Mouse (Mus musculus): ENCODE data around the gene Naa80. TPM values are rescaled to one million over a fixed set of nuclear protein-coding genes. Genes with fewer than 3 reads are reported as not detected.
"Not testable (repeated sequence)": the region's sequence is repeated elsewhere in the genome, so short reads cannot be mapped to it uniquely, and the experiment has no call there.

Gene Naa80
- polyA plus RNA-seq, 1 experiment = 21.1 TPM

DNA sequence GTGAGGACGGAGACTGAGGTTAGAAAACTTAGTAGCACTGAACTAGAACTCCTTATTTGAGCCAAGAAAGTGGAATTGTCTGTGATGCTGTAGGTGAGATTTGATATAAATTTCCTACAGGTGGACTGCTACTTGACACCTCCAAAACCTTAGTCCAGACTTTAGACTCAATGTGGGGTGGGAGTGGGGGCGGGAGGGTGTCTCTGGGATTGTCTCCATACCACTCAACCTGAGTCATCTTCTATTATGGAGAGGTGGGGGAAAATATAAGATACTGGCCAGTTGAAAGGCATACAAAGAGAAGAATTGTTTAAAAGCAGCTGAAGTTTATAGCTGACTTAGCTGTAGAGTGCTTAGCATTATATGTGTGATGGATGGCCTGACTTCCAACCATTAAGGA lies 23.0 kb upstream of the Naa80 start:
- peak overlapping the region; percentile 83 for H3K4me3 ChIP-seq (ENCODE audit: insufficient read depth, low read length)
- peaks cover 28% of the 10 kb centered on the region for H3K4me1 ChIP-seq (ENCODE audit: control insufficient read depth, insufficient read depth, low read length)
- H3K27ac ChIP-seq (ENCODE audit: insufficient read depth, low read depth, low read length) = peak overlapping the region; percentile 95
- TF ChIP-seq POLR2A (IDR thresholded peaks at IDR 0.05; ENCODE audit: borderline replicate concordance, low read depth, low read length) = no peak
- TF ChIP-seq CTCF (IDR thresholded peaks at IDR 0.05; ENCODE audit: low read depth, low read length) = no peak

GRCm38 (mm10) chr9:107556346-107556745 lies 22.3 kb upstream of the Naa80 start:
- TF ChIP-seq POLR2A (IDR thresholded peaks at IDR 0.05; ENCODE audit: borderline replicate concordance, low read depth, low read length) (no peak), CTCF (IDR thresholded peaks at IDR 0.05; ENCODE audit: low read depth, low read length) (no peak)
- peak overlapping the region; percentile 83 for H3K4me3 ChIP-seq (ENCODE audit: insufficient read depth, low read length)
- H3K4me1 ChIP-seq (ENCODE audit: control insufficient read depth, insufficient read depth, low read length) = peaks cover 24% of the 10 kb centered on the region
- peak overlapping the region; percentile 95 for H3K27ac ChIP-seq (ENCODE audit: insufficient read depth, low read depth, low read length)

- TF ChIP-seq CTCF (IDR thresholded peaks at IDR 0.05; ENCODE audit: low read depth, low read length) = no peak
- TF ChIP-seq POLR2A (IDR thresholded peaks at IDR 0.05; ENCODE audit: borderline replicate concordance, low read depth, low read length) = no peak
- peak within 1 kb of the TSS; percentile 51 for H3K27ac ChIP-seq (ENCODE audit: insufficient read depth, low read depth, low read length)
- H3K4me1 ChIP-seq (ENCODE audit: control insufficient read depth, insufficient read depth, low read length) = peaks cover 27% of the 10 kb centered on the region
- H3K4me3 ChIP-seq (ENCODE audit: insufficient read depth, low read length) = peak within 1 kb of the TSS; percentile 87
Measured at GRCm38 (mm10) chr9:107563029-107563581, 15.6 kb upstream of the Naa80 start, which contains the start of gene Tusc2. Gene Tusc2 (plus strand): TSS chr9:107563255.

GRCm38 (mm10) chr9:107565556-107565955 lies 13.1 kb upstream of the Naa80 start:
- H3K27ac ChIP-seq (ENCODE audit: insufficient read depth, low read depth, low read length); H3K4me3 ChIP-seq (ENCODE audit: insufficient read depth, low read length): not testable (repeated sequence)
- H3K4me1 ChIP-seq (ENCODE audit: control insufficient read depth, insufficient read depth, low read length) = peaks cover 36% of the 10 kb centered on the region

- Histone ChIP-seq H3K27ac (ENCODE audit: insufficient read depth, low read depth, low read length) (peak overlapping the region; percentile 35; the same call in 1 of the 2 replicates), H3K4me1 (ENCODE audit: control insufficient read depth, insufficient read depth, low read length) (peaks cover 43% of the 10 kb centered on the region), H3K4me3 (ENCODE audit: insufficient read depth, low read length) (no peak overlapping the region)
- TF ChIP-seq POLR2A (IDR thresholded peaks at IDR 0.05; ENCODE audit: borderline replicate concordance, low read depth, low read length) (no peak), CTCF (IDR thresholded peaks at IDR 0.05; ENCODE audit: low read depth, low read length) (peak; percentile 66)
Measured at GRCm38 (mm10) chr9:107566041-107566709, 12.5 kb upstream of the Naa80 start.

GRCm38 (mm10) chr9:107566855-107567254 lies 11.8 kb upstream of the Naa80 start:
- peak overlapping the region; percentile 35 for H3K27ac ChIP-seq (ENCODE audit: insufficient read depth, low read depth, low read length)
- no peak for TF ChIP-seq POLR2A (IDR thresholded peaks at IDR 0.05; ENCODE audit: borderline replicate concordance, low read depth, low read length)
- TF ChIP-seq CTCF (IDR thresholded peaks at IDR 0.05; ENCODE audit: low read depth, low read length) = no peak
- H3K4me1 ChIP-seq (ENCODE audit: control insufficient read depth, insufficient read depth, low read length) = peaks cover 49% of the 10 kb centered on the region
- H3K4me3 ChIP-seq (ENCODE audit: insufficient read depth, low read length) = no peak overlapping the region

- Histone ChIP-seq H3K4me3 (ENCODE audit: insufficient read depth, low read length) (peak within 1 kb of the TSS; percentile 85), H3K27ac (ENCODE audit: insufficient read depth, low read depth, low read length) (peak within 1 kb of the TSS; percentile 76), H3K4me1 (ENCODE audit: control insufficient read depth, insufficient read depth, low read length) (peaks cover 51% of the 10 kb centered on the region)
- TF ChIP-seq POLR2A (IDR thresholded peaks at IDR 0.05; ENCODE audit: borderline replicate concordance, low read depth, low read length) = no peak
- no peak for TF ChIP-seq CTCF (IDR thresholded peaks at IDR 0.05; ENCODE audit: low read depth, low read length)
Measured at GRCm38 (mm10) chr9:107567702-107568319, 10.9 kb upstream of the Naa80 start, which contains the start of gene Hyal2. Gene Hyal2 (plus strand): TSS chr9:107567945.

GRCm38 (mm10) chr9:107568331-107569261 lies 10.1 kb upstream of the Naa80 start:
- peak overlapping the region; percentile 85 for H3K4me3 ChIP-seq (ENCODE audit: insufficient read depth, low read length)
- TF ChIP-seq CTCF (IDR thresholded peaks at IDR 0.05; ENCODE audit: low read depth, low read length) = no peak
- TF ChIP-seq POLR2A (IDR thresholded peaks at IDR 0.05; ENCODE audit: borderline replicate concordance, low read depth, low read length) = no peak
- H3K27ac ChIP-seq (ENCODE audit: insufficient read depth, low read depth, low read length) = peak overlapping the region; percentile 76
- peaks cover 56% of the 10 kb centered on the region for H3K4me1 ChIP-seq (ENCODE audit: control insufficient read depth, insufficient read depth, low read length)

DNA sequence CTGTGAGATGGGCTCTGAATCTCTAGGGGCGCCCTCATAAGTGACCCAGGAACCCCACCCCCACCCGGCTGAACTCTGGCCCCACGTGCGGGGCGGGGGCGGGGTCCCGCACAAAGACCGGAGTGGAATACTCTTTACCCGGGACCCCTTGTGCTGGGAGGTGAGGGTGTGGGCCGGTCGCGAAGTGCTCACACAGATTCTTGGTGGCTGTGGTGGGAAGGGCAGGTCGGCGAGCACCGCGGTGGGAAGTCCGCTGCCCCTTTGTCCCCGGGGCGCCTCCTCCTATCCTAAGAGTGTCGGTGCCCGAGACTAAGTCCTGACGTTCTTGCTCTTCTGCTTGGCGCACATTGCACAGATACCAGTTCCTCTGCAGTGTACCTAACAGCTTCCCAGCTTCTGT lies 9.4 kb upstream of the Naa80 start:
- Histone ChIP-seq H3K4me3 (ENCODE audit: insufficient read depth, low read length) (peak overlapping the region; percentile 85), H3K4me1 (ENCODE audit: control insufficient read depth, insufficient read depth, low read length) (peaks cover 54% of the 10 kb centered on the region), H3K27ac (ENCODE audit: insufficient read depth, low read depth, low read length) (peak overlapping the region; percentile 46)
- no peak for TF ChIP-seq CTCF (IDR thresholded peaks at IDR 0.05; ENCODE audit: low read depth, low read length)
- no peak for TF ChIP-seq POLR2A (IDR thresholded peaks at IDR 0.05; ENCODE audit: borderline replicate concordance, low read depth, low read length)

Measured in bone marrow macrophage, adult 2 months (primary cell).